Mouse (Mus musculus) liver, adult 2 months (tissue): Measurements from ENCODE around the gene Cfap74.

Experiments
- CTCF ChIP-seq: fragments of 200-500 bp; IDR thresholded peaks from 2 replicates; pipeline ENCODE4 v1.5.1; 2011; ENCODE audit warnings: low read depth, low read length, control low read depth
- POLR2A ChIP-seq: fragments of 200-500 bp; IDR thresholded peaks from 2 replicates; pipeline ENCODE4 v1.6.1; 2011; ENCODE audit warnings: low read length, control low read depth; ENCODE audit not compliant: insufficient read depth; ENCODE audit errors: extremely low read depth

DNA sequence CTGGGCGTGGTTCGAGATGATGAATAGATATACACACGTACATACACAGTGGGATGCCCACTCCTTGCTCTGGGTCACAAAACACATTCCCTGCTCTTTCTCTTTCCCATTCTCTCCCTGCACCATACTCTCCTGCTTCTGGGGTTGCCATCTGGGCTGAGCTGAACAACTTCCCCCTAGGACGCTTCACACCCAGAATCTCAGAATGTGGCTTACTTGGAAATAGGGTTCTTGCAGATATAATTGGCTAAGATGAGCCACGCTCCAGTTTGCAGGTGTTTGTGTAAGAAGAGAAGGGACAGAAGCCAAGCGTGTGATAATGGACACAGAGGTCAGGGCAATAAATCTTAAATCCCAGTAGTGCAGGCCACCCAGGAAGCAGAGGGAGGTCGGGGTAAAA is 27.0 kb upstream of the Cfap74 start:
- no peak for TF ChIP-seq CTCF
- TF ChIP-seq POLR2A = no peak
